Mouse (Mus musculus) brain, embryonic 14.5 days (tissue): ENCODE measurements around the gene Eral1. TPM values are rescaled to one million over a fixed set of nuclear protein-coding genes. Genes with fewer than 3 reads are reported as not detected.

Source experiments
- DNase-seq: peaks from one replicate; pipeline ENCODE4 v3.0.0-alpha.2; 2011; ENCODE audit warnings: low read depth
- CTCF ChIP-seq: fragments of 200-500 bp; IDR thresholded peaks from 2 replicates; pipeline ENCODE4 v1.5.1; 2012; ENCODE audit warnings: inconsistent platforms, mild to moderate bottlenecking, moderate library complexity, borderline replicate concordance; ENCODE audit not compliant: insufficient read depth, insufficient read length; ENCODE audit errors: extremely low read depth
- POLR2A ChIP-seq: fragments of 200-500 bp; IDR thresholded peaks from 2 replicates; pipeline ENCODE4 v1.6.1; 2012; ENCODE audit warnings: mild to moderate bottlenecking, inconsistent platforms, borderline replicate concordance; ENCODE audit not compliant: poor library complexity, insufficient read depth, insufficient read length, severe bottlenecking; ENCODE audit errors: extremely low read depth
- polyA plus RNA-seq: library from polyadenylated mRNA; depleted of rRNA; stranded (reverse); fragments of >200 nt; gene quantifications from 2 replicates; pipeline ENCODE4 v1.2.3, GENCODE M21; 2012

Gene Eral1
- polyA plus RNA-seq, 1 experiment: 31.5 TPM

DNA sequence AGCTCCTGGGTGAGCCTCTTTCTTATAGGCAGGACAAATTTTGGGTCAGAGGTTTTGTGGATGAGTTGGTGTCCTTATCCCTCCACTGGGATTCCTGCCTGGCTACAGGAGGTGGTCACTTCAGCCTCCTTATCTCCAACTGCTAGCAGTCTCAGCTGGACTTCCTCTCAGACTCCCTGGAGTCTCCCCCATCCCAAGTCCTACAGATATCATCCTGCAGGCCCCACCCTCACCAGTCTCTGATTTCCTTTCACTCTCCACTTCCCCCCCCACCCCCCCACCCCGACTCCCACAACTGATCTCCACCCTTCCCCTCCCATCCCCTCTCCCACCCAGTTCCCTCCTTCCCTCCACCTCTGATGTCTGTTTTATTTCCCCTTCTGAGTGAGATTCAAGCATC is 3.4 kb upstream of the Eral1 start:
- no peak for DNase-seq
- TF ChIP-seq CTCF: no peak

DNA sequence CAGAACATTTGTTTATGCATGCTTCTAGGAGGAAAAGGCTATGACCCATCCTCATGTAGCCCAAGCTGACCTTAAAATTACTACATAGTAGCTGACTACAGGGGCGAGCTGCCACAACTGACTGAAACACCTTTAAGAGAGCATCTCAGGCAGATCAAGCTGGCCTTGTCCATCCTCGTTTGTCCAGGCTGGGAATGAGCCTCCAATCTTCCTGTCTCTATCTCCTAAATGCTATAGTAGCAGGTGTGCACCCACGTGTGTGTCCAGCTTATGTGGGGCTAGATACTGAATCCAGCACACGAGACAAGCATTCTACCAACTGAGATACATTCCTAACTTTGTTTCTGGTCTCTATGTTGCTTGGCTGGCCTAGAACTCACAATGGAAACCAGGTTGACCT is 5.5 kb downstream of the Eral1 start:
- DNase-seq: no peak

DNA sequence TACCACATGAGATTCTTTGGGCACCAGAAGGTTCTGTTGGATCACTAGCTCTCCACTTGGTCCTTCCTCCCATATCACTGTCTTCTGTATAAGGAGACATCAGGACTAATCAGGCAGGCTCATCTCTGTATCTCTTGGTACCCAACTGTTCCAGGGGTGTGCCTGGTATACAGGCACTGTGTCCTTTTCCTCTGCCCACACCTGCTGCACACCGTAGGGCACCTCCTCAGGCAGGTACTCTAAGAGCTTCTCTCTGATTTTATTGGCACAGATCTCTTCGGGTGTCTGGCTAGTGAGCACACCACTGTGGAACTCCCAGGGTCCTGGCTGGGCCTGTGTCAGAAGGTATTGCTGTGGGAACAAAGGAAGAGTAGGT is 5.9 kb downstream of the Eral1 start:
- DNase-seq: no peak
- no peak for TF ChIP-seq POLR2A

More for the DNA sequence above, 5.5 kb downstream of the Eral1 start:
- no peak for TF ChIP-seq CTCF
- no peak for TF ChIP-seq POLR2A

DNA sequence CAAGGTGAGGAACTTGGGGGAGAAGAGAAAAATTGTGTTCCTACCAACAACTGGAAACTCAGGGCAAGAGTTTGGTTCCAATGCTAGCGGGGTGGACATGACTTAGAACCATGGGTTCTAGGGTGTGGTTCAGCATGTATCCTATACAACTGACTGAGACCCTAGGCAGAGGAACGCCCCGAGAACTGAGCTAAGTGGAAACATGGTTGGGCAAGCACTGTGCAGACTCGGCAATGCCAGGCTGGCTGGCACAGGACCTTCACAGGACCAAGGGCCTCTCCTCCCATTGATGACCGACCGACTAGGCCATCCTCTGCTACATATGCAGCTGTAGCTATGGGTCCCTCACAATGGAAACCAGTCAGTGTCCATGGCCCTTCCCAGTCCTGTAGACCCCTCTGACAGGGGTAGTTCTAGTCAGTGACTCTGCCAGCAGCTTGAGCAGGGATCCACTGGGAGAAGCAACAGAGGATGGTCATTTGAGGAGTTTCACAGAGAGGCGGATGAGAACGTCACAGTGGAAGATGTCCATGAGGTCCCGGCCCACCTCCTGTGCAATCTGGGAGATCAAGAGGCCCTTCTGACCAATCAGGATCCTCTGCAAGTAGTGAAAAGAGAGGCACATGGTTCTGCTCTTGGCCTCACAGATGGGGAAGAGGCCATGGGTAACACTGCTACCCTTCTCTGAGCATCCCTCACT is 6.5 kb downstream of the Eral1 start:
- no peak for DNase-seq
- TF ChIP-seq CTCF: no peak
- TF ChIP-seq POLR2A: no peak

DNA sequence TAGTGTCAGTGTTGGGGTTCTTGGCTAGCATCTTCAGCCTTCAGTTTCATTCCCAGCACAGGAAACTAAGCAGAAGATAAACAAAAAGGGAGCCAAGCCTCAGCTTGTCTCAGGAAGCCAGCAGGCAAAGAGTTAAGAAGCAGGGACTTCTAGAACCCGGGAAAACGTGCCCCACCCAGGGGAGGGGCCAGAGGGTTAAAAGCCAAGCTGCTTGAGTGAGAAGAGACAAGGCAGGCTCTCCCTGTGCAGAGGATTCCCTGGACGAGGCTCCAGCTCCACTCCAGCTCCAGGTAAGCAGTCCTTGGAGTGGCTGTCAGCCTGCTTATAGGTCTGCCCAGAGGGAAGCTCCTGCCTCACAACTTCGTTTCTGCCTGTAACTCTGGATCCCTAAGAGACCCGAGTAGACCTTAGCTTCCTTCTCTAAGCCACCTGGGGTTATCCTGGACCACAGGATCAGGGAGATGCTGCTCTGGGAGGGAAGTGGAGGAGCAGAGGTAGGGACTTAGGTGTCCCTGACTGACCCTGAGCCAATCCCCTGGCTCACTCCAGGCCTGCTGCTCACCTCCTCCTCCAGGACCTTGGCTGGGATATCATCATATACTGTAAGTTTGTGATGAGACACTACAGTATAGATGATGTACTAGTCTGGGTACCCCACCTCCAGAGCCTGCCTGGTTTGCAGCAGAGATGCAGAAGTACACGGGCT is 7.6 kb downstream of the Eral1 start:
- DNase-seq: no peak
- TF ChIP-seq POLR2A: no peak
- TF ChIP-seq CTCF: no peak

DNA sequence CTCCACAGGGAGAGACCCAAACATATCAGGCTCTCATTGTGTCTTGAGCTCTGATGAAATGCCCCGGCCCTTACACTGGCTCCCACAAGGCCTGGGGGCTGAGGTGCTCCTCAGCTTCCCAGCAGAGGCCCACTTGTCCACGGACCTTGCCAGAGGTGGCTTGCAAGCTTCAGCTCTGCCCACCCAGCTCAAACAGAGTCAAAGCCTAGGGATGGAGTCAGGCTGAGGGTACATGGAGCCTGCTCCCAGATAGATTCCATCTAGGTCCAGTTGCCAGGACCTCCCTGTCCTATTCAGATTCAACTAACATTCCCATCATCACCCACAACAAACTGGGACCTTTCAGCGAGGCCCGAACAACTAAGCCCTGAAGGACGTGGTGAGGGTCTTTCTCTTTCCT is 8.2 kb downstream of the Eral1 start:
- TF ChIP-seq POLR2A (no peak), CTCF (no peak)
- no peak for DNase-seq

DNA sequence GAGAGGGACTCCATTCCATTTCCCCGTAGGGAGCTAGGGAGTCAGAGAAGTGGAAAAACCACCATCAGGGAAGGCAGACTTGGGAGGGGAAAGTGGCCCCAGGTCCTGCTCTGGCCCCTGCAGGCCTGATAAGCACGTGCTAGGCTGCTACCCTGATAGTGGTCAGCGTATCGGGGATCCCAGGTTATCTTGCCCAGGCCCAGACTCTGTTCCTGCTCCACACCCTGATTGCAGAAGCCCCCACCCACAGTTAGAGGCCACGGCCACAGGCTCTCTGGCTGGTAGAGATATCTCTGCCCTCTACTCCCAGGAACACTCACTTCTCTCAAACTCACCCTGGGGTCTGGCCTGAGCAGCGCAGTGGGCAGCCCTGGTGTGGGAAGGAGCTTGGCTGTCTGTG is 10.5 kb downstream of the Eral1 start:
- no peak for TF ChIP-seq CTCF
- no peak for TF ChIP-seq POLR2A

DNA sequence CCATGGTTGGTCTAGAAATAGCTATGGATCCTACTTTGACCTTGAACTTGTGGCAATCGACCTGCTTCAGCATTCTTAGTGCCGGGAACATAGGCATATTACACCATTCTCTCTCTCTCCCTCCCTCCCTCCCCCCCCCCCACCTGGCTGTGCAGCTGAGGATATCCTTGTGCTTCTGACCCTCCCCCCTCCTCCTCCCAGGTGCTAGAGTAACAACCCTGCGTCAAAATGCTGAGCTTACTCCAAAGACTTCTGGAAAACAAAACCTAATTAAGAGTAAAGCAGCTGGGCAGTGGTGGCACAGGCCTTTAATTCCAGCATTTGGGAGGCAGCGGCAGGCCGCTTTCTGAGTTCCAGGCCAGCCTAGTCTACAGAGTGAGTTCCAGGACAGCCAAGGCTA is 11.1 kb downstream of the Eral1 start:
- DNase-seq: no peak
- TF ChIP-seq POLR2A (no peak), CTCF (no peak)

More for the DNA sequence above, 10.5 kb downstream of the Eral1 start:
- DNase-seq: no peak

DNA sequence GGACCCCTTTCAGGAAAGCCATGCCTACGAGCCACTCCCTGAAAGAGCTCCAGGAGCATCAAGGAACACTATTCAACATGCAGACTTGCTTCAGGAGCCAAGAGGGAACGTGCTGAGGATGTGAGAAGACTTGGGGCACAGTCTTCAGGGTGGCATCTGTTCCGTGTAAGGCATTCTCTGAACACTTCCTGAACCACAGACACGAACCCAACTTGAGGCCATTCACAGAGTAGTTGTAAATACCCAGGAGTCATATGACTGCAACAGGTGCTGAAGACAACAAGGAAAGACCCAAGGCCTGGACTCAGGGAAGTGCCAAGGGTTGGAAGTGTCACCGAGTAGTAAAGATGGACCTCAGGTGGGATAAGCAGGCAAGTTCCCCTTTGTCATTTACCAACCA is 12.6 kb downstream of the Eral1 start:
- no peak for DNase-seq
- TF ChIP-seq CTCF (no peak), POLR2A (no peak)

DNA sequence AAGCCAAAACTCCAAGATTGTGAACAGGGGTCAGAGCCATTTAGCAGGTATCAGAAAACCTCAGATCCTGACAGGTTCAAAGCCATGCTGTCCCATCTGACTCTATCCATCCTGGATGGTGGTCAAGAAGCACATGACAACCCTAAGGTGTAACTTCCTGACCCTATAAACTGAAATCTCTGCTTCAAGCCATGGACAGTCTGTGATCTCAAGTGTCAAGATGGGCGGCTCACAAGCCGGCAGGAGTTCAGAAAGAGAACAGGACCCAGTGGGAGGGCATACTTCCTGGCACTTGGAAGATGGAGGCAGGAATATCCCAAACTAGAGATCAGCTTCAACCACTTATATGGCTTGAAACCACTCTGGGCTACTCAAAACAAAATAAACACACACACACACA is 13.5 kb downstream of the Eral1 start:
- TF ChIP-seq POLR2A: no peak
- no peak for TF ChIP-seq CTCF
- no peak for DNase-seq

DNA sequence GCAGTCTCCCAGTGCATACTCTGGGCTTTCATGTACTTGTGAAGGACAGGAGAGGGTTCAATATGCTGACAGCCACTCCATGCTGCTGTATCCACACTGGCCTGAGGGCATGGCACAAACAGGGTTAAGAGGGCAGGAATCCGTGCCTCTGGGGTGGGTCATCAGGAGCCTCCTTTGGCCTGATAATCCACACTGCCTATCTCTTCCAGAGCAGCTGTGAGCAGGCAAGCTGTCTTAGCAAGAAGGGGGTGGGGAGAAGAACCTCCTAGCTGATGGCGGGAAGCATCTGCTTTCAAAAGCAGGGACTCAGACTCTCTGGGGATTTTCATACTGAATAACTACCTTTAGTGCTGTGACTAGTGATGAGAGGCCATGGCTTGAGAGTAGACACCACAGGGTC is 14.3 kb downstream of the Eral1 start:
- TF ChIP-seq POLR2A (no peak), CTCF (no peak)
- no peak for DNase-seq

DNA sequence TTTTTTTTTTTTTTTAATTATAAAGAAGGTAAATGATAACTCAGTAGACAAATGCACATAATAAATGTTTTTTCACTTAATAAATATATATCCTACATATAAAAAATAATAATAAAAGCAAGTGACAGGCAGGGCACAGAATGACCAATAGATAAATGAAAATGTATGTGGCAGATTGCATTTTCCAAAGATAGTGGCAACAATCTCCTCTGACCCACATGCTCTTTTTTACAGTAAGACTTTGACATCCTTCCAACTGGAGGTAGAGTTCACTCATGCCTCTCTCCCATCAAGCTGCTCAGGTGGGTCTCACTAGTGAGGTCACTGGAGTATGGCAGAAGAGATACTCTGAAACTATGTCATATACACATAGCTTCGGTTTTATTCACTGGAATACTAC is 17.6 kb downstream of the Eral1 start:
- TF ChIP-seq POLR2A (no peak), CTCF (no peak)
- no peak for DNase-seq
